Mouse (Mus musculus): ENCODE results near the gene Ifnar1. TPM values are rescaled to one million over a fixed set of nuclear protein-coding genes. Genes with fewer than 3 reads are reported as not detected.
A peak's percentile ranks its signal among the peaks of the same experiment; 100 is the strongest.

The Ifnar1 gene
- total RNA-seq, 2 experiments from 2014 or later: 33.3 to 36.3 TPM

DNA sequence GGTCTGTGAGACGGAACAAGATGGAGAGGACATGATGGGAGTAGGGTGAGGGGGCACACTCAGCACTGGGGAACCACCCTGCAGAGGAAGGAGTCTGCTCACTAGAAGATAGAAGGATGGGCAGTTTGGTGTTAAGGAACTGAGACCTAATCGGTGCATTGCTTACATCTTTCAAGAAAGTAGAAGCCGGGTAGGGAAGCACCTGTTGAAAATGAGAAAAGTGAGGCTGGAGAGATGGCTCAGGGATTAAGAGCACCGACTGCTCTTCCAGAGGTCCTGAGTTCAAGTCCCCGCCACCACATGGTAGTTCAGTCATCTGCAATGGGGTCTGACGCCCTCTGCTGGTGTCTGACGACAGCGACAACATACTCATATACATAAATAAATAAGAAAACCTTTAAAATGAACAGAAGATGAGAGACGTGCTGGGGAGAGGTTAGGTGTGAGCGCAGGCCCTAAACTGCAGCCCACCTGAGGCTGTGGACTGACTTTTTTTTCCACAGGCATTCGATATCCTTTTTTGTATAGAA is 25.1 kb upstream of the Ifnar1 start:
- no peak for ATAC-seq (replicated peaks; ENCODE audit: poor library complexity)

DNA sequence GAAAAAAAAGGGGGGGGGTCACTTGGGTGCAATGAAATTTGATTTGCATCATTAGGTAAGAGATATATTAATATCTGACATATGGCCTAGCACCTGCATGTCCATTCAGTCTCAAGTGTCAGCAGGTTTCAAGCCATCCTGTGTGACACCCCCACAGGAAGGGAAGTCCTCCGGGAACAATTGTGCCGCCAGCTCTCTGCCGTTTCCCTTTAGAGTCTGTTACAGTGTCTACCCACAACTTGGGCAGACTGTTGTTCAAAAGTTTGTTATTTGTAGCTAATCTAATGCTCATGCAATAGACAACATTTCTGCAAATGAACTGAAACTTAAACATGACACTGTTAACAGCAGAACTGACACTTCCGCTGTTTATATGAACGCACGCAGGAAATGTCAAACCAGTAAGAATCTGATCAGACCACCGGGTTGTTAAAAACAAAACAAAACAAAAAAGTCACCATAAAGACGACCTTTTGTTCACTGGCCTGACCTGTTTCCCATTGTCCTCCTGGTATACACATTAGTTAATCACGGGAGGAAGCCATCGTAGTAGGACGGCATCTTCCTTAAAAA is 23.9 kb upstream of the Ifnar1 start:
- ATAC-seq (replicated peaks; ENCODE audit: poor library complexity): no peak

DNA sequence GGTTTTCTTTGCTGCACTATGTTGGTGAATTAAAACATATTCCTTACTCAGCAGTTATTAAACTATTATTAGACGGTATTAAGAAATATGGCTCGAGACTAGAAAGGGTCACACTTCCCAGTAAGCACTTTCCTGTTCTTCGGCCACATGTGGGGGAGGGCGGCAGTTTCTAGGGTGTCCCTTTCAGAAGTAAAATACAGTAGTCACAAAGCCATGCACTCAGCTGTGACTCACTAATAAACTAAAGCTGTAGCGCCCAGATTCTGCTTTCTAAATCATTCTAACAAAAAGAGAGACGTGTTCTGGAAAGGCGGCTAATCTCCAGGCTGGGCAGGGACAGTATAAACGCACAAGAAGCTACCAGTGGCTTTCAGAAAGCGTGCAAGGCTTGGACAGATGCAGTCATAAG is 23.3 kb upstream of the Ifnar1 start:
- ATAC-seq (replicated peaks; ENCODE audit: poor library complexity): no peak

DNA sequence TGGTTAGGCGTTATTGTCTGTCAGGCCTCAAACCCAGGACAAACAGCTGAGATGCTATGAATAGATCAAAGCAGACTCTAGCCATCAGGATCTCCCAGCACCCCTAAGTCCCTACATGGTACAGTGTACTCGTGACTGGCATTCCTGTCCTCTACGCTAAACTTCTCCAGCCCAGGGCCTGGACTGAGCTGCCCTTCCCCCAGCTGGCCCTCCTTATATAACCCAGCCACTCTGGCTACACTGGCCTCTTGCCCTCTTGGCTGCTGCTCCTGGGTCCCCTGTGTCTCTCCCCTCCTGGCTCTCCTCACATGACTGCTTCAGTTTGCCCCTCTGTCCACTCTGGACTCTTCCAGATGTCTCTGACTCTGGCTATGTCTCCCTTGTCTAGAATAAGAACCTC is 22.4 kb upstream of the Ifnar1 start:
- ATAC-seq (replicated peaks; ENCODE audit: poor library complexity): no peak

DNA sequence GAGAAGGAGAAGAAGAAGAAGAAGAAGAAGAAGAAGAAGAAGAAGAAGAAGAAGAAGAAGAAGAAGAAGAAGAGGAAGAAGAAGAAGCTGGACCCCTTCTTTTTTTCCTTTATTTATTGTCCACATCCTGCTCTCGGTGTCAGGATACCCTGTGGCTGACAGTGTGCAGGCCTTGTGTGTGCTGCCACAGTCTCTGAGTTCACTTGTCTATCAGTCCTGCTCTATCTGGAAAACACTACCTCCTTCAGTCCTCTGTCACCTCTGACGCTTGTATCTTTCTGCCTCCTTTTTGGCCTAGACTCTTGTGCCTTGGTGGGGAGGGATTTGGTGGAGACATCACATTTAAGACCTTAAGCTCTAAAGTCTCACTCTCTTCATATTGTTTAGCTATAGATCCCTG is 21.6 kb upstream of the Ifnar1 start:
- ATAC-seq (replicated peaks; ENCODE audit: poor library complexity): no peak

DNA sequence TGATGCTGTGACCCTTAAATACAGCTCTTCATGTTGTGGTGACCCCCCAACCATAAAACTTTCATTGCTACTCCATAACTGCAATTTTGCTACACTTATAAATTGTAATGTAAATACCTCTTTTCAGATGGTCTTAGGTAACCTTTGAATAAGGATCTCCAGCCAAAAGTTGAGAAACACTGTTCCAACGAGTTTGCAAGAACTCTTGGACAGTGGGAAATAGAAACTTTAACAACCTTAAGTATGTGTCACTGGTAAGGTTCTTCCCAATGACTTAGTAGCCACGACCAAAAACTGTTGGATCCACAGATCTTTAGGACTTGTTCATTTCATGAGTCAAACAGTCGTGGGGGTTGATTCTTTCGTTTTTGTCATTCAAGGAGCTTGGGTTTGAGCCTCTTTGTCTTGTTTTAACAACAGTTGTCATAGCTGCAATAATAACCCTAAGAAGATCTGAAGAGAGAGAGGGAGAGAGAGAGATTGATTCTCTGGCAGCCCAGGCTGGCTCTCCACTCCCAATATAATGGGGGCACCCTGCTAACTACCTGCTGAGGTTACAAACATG is 21.1 kb upstream of the Ifnar1 start:
- ATAC-seq (replicated peaks; ENCODE audit: poor library complexity): no peak

DNA sequence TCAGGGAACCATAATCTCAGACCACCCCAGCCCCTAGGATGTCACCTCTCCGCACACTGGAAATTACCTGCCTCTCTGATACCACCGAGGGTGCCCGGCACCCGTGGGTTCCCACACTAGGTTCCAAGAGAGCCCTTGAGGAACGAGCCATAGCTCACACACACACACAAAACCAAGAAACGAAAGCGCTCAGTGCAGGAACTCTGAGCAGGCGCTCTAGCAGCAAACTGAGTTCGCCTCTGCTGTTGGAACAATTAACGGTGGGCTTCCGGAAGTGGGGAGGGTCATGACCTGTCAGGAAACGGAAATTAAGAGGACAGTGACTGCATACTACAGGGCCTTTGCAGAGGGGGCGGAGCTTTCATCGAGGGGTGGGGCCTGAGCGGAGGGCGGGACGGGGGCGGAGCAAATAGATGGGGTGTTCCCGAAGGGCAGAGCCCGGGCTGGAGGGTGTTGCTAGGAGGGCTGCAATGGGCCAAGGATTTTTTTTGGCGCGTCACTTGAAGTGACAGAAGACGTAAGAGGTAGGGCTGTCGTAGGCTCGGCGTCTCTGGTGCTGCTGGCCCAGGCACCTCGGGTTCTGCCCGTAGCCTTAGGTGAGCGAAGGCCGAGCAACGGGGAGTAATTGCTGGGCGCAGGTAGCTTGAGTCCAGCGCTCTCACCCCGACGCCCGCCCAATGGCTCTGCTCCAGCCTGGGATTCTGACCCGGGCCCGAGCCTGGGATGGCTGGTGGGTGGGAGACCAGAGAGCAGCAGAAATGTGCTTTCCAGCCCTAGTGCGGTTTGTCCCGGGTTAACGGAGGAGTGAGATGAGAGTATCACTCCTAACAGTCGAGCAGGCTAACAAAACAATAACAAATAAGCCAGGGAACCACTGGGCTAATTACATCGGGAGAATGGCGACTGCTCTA is 20.2 kb upstream of the Ifnar1 start:
- peak; percentile 86 for ATAC-seq (replicated peaks; ENCODE audit: poor library complexity)

DNA sequence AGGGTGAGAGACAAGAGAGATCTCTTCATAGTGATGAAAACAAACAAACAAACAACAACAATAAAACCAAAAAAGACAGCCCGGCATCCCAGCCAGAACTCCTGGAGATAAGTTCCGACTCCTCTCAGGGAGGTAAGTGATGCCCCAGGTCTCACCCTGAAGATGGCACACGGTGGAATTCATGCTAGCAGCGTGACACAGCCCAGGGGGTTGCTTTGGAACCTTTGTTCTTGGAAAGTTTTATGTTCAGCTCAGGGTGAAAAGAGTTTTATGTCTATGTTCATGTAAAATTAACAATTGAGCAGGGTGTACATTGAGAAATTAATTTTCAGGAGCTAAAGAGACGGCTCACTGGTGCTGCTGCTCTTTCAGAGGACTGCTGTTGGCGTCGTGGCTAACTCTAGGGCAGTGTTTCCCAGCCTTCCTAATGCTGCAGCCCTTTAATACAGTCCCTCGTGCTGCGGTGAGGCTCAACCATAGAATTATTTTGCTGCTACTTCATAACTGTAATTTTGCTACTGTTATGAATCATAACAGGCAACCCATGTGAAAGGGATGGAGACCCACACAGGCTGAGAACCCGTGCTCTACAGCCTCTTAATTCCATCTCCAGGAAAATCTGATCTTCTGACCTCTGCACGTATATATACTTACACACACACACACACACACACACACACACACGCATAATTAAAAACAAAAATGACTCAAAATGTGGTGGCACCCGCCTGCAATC is 19.4 kb upstream of the Ifnar1 start:
- ATAC-seq (replicated peaks; ENCODE audit: poor library complexity): no peak

DNA sequence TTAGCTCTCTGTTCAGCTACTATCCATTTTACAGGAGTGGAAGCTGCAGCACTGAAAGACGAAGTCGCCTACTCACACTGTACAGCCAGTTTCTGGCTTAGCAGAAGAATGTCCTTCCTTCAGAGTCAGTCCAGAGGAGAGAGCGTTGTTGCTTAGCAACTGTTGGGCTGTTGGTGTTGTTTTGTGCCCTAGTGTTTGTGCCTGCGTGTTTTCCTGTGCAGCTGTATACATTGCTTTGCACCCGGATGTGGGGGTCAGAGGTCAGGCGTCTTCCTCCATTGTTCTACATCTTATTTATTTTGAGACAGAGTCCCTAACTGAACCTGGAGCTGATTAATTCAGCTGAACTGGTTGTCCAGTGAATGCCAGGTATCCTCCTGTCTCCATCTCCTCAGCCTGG is 18.5 kb upstream of the Ifnar1 start:
- ATAC-seq (replicated peaks; ENCODE audit: poor library complexity): no peak

DNA sequence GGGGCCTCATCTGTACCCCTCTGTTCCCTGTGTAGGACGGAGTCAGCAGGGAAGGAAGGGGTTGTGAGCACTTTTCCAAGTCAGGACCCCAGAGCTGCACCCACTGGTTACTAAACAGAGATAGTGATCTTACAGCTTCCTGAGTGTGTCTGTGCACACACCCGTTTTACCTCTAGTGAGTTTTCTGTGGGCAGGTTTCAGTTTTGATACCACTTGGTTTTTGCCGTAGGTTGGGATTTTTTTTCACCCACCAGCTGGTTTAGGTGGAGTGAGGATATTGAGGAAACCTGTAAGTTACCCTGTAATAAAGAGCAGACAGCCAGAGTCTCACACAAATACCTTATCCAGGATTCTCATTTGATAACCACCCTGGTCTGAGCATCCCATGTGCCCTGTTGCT is 14.6 kb upstream of the Ifnar1 start:
- no peak for ATAC-seq (replicated peaks; ENCODE audit: poor library complexity)

DNA sequence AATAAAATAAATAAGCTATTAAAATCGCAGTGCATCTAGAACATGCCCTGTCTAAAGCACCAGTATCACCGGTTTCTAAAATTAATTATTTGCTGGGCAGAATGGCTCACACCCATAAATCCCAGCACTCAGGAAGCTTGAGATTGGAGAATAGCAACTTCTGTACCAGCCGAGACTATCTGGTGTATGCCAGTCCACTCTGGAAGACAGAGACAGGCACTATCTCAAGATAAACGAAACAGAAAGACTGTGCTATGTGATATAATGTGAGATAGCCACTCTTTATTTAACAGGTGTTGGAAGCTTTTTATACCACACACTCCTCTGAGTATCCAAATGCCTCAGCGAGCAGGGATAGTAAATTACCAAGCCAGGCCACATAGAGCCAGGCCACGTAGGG is 13.6 kb upstream of the Ifnar1 start:
- peak; percentile 63 for ATAC-seq (replicated peaks; ENCODE audit: poor library complexity)

DNA sequence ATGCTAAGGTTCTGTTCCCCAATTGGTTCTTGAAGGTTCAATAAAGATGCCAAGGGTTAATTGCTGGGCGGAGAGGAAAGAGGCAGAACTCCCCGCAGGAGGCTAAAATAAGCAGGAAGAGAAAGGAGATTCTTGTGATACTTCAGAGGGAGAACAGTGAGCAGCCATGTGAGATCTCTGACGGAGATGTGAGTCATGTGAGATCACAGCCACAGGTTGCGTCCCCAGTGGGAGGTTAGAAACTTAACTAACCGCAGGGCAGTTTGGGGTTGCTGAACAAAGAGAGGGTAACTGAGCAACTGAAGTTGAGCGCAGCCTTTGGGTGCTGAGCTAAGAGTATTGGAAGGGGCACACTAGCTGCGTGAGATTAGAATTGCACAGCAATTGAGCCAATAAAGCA is 9.3 kb upstream of the Ifnar1 start:
- ATAC-seq (replicated peaks; ENCODE audit: poor library complexity): peak; percentile 48

DNA sequence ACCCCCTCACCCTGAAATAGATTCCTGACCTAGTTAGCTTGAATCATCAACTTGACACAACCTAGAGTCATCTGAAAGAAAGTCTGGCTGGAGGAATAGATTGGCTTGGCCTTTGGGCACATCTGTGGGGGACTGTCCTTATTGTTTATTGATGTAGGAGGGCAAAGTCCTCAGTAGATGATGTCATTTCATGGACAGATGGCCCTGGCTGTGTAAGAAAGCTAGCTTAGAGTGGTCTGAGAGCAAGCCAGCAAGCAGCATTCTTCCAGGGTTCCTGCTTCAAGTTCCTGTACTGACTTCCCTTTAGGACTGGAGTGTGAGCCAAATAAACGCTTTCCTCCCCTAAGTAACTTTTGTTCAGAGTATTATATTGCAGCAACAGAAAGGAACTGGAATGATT is 7.0 kb upstream of the Ifnar1 start:
- no peak for ATAC-seq (replicated peaks; ENCODE audit: poor library complexity)

DNA sequence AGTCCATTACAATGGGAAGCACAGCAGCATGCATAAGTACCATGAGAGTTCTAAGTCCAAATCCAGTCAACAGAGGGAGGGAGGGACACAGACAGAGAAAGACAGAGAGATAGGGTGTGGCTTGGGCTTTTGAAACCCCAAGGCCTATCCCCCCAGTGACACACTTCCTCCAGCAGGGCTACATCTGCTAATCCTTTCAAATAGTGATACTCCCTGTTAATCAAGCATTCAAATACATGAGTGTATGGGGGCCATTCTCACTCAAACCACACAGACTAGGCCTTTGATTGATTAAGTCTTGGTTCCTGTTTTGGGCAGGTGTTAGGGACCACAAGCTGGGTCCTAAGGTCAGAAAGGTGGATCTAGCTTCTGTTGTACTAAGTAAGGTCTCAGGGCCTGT is 4.5 kb upstream of the Ifnar1 start:
- ATAC-seq (replicated peaks; ENCODE audit: poor library complexity): peak; percentile 12; the same call in 1 of the 2 replicates

DNA sequence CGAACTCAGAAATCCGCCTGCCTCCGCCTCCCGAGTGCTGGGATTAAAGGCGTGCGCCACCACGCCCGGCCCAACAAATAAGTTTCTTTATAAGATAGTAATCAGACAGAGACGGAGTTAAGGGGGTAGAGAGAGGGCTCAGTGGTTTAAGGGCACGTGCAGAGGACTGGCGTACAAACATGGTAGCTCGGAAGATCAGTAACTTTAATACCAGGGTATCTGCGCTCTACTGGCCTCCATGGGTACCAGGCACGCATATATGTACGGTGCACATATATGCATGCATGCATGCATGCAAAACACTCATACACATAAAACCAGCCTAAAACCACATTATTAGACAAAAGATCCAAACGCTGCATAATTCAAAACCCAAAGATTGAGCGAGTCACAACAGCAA is 651 bp upstream of the Ifnar1 start:
- no peak for ATAC-seq (replicated peaks; ENCODE audit: poor library complexity)

DNA sequence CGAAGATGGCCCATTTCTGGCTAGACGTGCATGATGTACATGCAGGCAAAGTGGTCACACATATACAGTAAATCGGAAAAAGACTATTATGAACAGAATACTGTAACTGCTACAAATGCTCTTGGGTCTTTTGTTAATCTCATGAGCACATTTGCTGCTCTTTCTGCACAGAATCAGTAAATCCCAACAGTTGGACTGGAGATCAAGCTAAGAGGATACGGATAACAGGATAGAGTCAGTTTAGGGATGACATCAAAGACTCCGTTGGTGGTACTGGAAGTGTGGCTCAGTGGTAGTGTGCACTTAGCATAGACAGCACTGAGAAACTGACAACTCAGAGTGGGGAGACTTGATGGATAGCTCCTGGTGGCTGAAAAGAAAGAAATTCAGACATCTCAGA is 803 bp downstream of the Ifnar1 start:
- no peak for ATAC-seq (replicated peaks; ENCODE audit: poor library complexity)

DNA sequence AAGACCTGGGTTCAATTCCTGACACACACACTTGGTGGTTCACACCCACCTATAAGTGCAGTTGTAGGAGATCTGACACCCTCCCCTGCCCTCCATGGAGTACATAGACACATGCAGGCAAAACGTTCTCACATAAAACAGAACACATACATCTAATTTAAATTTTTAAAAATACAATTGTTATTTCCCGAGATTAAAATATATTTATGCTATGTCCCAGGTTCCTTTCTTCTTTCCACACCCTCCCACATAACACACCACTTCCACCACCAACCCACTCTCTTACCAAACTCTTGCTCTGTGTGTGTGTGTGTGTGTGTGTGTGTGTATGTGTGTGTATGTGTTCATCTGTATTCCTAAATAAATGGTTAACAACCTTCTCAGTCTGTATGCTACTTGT is 3.0 kb downstream of the Ifnar1 start:
- no peak for ATAC-seq (replicated peaks; ENCODE audit: poor library complexity)

DNA sequence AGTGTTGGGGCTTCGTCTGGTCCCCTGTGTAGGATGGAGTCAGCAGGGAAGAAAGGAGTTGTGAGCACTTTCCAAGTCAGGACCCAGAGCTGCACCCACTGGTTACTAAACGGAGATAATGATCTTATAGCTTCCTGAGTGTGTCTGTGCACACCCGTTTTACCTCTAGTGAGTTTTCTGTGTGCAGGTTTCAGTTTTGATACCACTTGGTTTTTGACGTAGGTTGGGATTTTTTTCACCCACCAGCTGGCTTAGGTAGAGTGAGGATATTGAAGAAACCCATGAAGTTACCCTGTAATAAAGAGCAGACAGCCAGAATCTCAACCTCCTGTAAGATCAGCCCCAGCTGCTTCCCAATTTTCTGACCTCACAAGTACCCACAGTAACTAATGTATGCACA is 5.9 kb downstream of the Ifnar1 start:
- no peak for ATAC-seq (replicated peaks; ENCODE audit: poor library complexity)

DNA sequence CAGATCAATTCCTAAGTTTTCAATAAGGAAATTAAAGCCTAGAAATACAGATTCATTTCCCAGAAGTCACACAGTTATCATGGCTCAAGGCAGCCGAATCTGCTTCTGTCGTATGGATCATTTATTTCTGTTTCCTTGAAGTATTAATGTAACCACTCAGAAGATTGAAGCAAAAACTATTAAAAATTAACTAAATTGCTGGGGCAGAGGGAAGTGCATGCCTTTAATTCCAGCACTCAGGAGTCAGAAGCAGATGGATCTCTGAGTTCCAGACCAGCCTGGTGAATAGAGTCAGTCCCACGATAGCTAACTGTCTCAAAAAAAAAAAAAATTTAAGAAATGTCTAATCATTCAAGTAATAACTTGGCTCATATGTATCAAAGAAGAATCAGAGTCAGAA is 6.4 kb downstream of the Ifnar1 start:
- ATAC-seq (replicated peaks; ENCODE audit: poor library complexity): no peak

DNA sequence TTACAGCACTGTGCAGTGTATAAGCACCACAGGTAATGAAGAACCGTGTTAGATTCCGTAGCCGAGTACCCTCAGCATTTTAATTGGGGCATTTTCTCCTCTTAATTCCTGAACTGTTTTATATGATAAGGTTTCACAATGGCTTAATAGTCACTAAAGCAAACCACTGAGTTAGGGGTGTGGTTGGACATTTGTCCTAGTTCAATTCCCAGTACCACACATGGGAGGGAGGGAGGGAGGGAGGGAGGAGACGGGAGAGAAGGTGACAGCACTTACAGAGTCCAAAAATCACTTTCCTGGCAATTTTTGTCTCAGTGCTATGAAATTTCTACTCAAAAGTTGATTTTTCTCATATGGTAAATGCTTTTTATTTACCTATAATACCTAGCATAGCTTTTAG is 10.5 kb downstream of the Ifnar1 start:
- no peak for ATAC-seq (replicated peaks; ENCODE audit: poor library complexity)

DNA sequence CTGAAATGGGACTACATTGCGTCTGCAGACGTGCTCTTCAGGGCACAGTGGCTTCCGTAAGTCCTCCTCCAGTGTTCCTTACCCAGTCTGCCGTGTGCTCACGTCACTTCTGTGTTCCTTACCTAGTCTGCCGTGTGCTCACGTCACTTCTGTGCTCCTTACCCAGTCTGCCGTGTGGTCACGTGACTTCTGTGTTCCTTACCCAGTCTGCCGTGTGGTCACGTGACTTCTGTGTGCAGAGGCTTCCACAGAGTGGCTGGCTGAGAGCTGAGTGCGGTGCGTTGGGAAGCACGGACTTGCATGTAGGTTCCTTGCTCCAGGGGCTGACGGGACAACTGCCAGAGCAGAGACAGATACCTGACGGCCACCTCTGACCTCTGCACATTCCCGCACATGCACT is 11.2 kb downstream of the Ifnar1 start:
- ATAC-seq (replicated peaks; ENCODE audit: poor library complexity): no peak

Data from megakaryocyte progenitor cell, adult 5-6 weeks (primary cell).